Mouse (Mus musculus): ENCODE measurements around the gene Ttll11. TPM values are rescaled to one million over a fixed set of nuclear protein-coding genes. Genes with fewer than 3 reads are reported as not detected.

Ttll11 gene
- polyA plus RNA-seq, 1 experiment from 2014 or later, result 0.45 TPM

GRCm38 (mm10) chr2:35823589-35823988 is 156.1 kb downstream of the Ttll11 start:
- Histone ChIP-seq H3K27me3 (replicated peaks; ENCODE audit: control insufficient read depth, insufficient read depth, low read length) (no peaks in the 10 kb centered on the region; the same call in 1 of the 2 replicates), H3K27ac (ENCODE audit: low read depth, low read length) (no peak overlapping the region), H3K36me3 (ENCODE audit: control insufficient read depth, insufficient read depth, low read length) (no peaks in the 10 kb centered on the region), H3K4me2 (no peak overlapping the region), H3K4me1 (replicated peaks; ENCODE audit: control insufficient read depth, insufficient read depth, low read length) (peaks cover 6% of the 10 kb centered on the region; the same call in 1 of the 2 replicates), H3K9me3 (ENCODE audit: control insufficient read depth, low read length) (no peaks in the 10 kb centered on the region), H3K4me3 (ENCODE audit: low read depth, low read length) (no peak overlapping the region), H3K9ac (ENCODE audit: low read depth, low read length) (no peak overlapping the region)
- 64% methylated on average over 6 of the region's 6 CpGs for WGBS
- ATAC-seq (replicated peaks; ENCODE audit: low FRiP score), result no peak
- DNase-seq (ENCODE audit: low spot score), result no peak

- DNase-seq (ENCODE audit: low spot score) (no peak), ATAC-seq (replicated peaks; ENCODE audit: low FRiP score) (peak; percentile 63)
- H3K27ac ChIP-seq (ENCODE audit: low read depth, low read length), result no peak overlapping the region
Measured at GRCm38 (mm10) chr2:35818883-35819282, 160.8 kb downstream of the Ttll11 start.

GRCm38 (mm10) chr2:35816056-35816661 is 163.6 kb downstream of the Ttll11 start:
- no peak overlapping the region for H3K27ac ChIP-seq (ENCODE audit: low read depth, low read length)
- 75% methylated on average over 5 of the region's 5 CpGs for WGBS
- peaks cover 3% of the 10 kb centered on the region; the same call in 1 of the 2 replicates for H3K27me3 ChIP-seq (replicated peaks; ENCODE audit: control insufficient read depth, insufficient read depth, low read length)
- no peak for DNase-seq (ENCODE audit: low spot score)
- no peak for ATAC-seq (replicated peaks; ENCODE audit: low FRiP score)
- H3K4me3 ChIP-seq (ENCODE audit: low read depth, low read length), result no peak overlapping the region
- no peaks in the 10 kb centered on the region for H3K9me3 ChIP-seq (ENCODE audit: control insufficient read depth, low read length)
- no peak overlapping the region for H3K9ac ChIP-seq (ENCODE audit: low read depth, low read length)
- no peak overlapping the region for H3K4me2 ChIP-seq
- H3K4me1 ChIP-seq (replicated peaks; ENCODE audit: control insufficient read depth, insufficient read depth, low read length), result peaks cover 7% of the 10 kb centered on the region
- no peaks in the 10 kb centered on the region for H3K36me3 ChIP-seq (ENCODE audit: control insufficient read depth, insufficient read depth, low read length)

More at GRCm38 (mm10) chr2:35818883-35819282, 160.8 kb downstream of the Ttll11 start:
- no peak overlapping the region for H3K4me2 ChIP-seq
- no peaks in the 10 kb centered on the region for H3K36me3 ChIP-seq (ENCODE audit: control insufficient read depth, insufficient read depth, low read length)
- 44% methylated on average over 1 of the region's 2 CpGs for WGBS
- H3K4me3 ChIP-seq (ENCODE audit: low read depth, low read length), result no peak overlapping the region
- H3K4me1 ChIP-seq (replicated peaks; ENCODE audit: control insufficient read depth, insufficient read depth, low read length), result peaks cover 7% of the 10 kb centered on the region
- no peaks in the 10 kb centered on the region for H3K9me3 ChIP-seq (ENCODE audit: control insufficient read depth, low read length)
- no peaks in the 10 kb centered on the region; the same call in 1 of the 2 replicates for H3K27me3 ChIP-seq (replicated peaks; ENCODE audit: control insufficient read depth, insufficient read depth, low read length)
- H3K9ac ChIP-seq (ENCODE audit: low read depth, low read length), result no peak overlapping the region

- Histone ChIP-seq H3K9ac (ENCODE audit: low read depth, low read length) (no peak overlapping the region), H3K4me3 (ENCODE audit: low read depth, low read length) (no peak overlapping the region), H3K27ac (ENCODE audit: low read depth, low read length) (no peak overlapping the region), H3K36me3 (ENCODE audit: control insufficient read depth, insufficient read depth, low read length) (no peaks in the 10 kb centered on the region), H3K4me1 (replicated peaks; ENCODE audit: control insufficient read depth, insufficient read depth, low read length) (no peaks in the 10 kb centered on the region; the same call in 1 of the 2 replicates), H3K9me3 (ENCODE audit: control insufficient read depth, low read length) (no peaks in the 10 kb centered on the region), H3K4me2 (no peak overlapping the region), H3K27me3 (replicated peaks; ENCODE audit: control insufficient read depth, insufficient read depth, low read length) (0 out of 2 replicates have a peak, but pooled peaks cover 3% of the 10 kb centered on the region)
- ATAC-seq (replicated peaks; ENCODE audit: low FRiP score) (no peak), DNase-seq (ENCODE audit: low spot score) (no peak)
- WGBS, result 59% methylated on average over 2 of the region's 2 CpGs
Measured at GRCm38 (mm10) chr2:35812561-35812933, 167.2 kb downstream of the Ttll11 start.

GRCm38 (mm10) chr2:35811801-35812560 is 167.7 kb downstream of the Ttll11 start:
- Histone ChIP-seq H3K27ac (ENCODE audit: low read depth, low read length) (no peak overlapping the region), H3K4me3 (ENCODE audit: low read depth, low read length) (no peak overlapping the region), H3K36me3 (ENCODE audit: control insufficient read depth, insufficient read depth, low read length) (no peaks in the 10 kb centered on the region), H3K9me3 (ENCODE audit: control insufficient read depth, low read length) (no peaks in the 10 kb centered on the region), H3K27me3 (replicated peaks; ENCODE audit: control insufficient read depth, insufficient read depth, low read length) (0 out of 2 replicates have a peak, but pooled peaks cover 3% of the 10 kb centered on the region), H3K4me1 (replicated peaks; ENCODE audit: control insufficient read depth, insufficient read depth, low read length) (no peaks in the 10 kb centered on the region), H3K9ac (ENCODE audit: low read depth, low read length) (no peak overlapping the region), H3K4me2 (no peak overlapping the region)
- DNase-seq (ENCODE audit: low spot score) (no peak), ATAC-seq (replicated peaks; ENCODE audit: low FRiP score) (no peak)
- 70% methylated on average over 14 of the region's 14 CpGs for WGBS

- DNase-seq (ENCODE audit: low spot score) (no peak), ATAC-seq (replicated peaks; ENCODE audit: low FRiP score) (no peak)
- H3K27me3 ChIP-seq (replicated peaks; ENCODE audit: control insufficient read depth, insufficient read depth, low read length), result 0 out of 2 replicates have a peak, but pooled peaks cover 3% of the 10 kb centered on the region
- H3K4me1 ChIP-seq (replicated peaks; ENCODE audit: control insufficient read depth, insufficient read depth, low read length), result no peaks in the 10 kb centered on the region
- no peaks in the 10 kb centered on the region for H3K9me3 ChIP-seq (ENCODE audit: control insufficient read depth, low read length)
- H3K36me3 ChIP-seq (ENCODE audit: control insufficient read depth, insufficient read depth, low read length), result no peaks in the 10 kb centered on the region
- 74% methylated on average over 3 of the region's 3 CpGs for WGBS
- no peak overlapping the region for H3K4me3 ChIP-seq (ENCODE audit: low read depth, low read length)
- H3K4me2 ChIP-seq, result no peak overlapping the region
- no peak overlapping the region for H3K9ac ChIP-seq (ENCODE audit: low read depth, low read length)
- H3K27ac ChIP-seq (ENCODE audit: low read depth, low read length), result no peak overlapping the region
Measured at GRCm38 (mm10) chr2:35810027-35810426, 169.7 kb downstream of the Ttll11 start.

- DNase-seq (ENCODE audit: low spot score), result no peak
- no peaks in the 10 kb centered on the region for H3K9me3 ChIP-seq (ENCODE audit: control insufficient read depth, low read length)
Measured at GRCm38 (mm10) chr2:35809141-35809540, 170.6 kb downstream of the Ttll11 start.

GRCm38 (mm10) chr2:35805881-35806280 is 173.8 kb downstream of the Ttll11 start:
- H3K27ac ChIP-seq (ENCODE audit: low read depth, low read length), result no peak overlapping the region
- H3K27me3 ChIP-seq (replicated peaks; ENCODE audit: control insufficient read depth, insufficient read depth, low read length), result no peaks in the 10 kb centered on the region
- H3K9ac ChIP-seq (ENCODE audit: low read depth, low read length), result no peak overlapping the region
- no peaks in the 10 kb centered on the region for H3K4me1 ChIP-seq (replicated peaks; ENCODE audit: control insufficient read depth, insufficient read depth, low read length)
- H3K4me3 ChIP-seq (ENCODE audit: low read depth, low read length), result no peak overlapping the region
- no peak overlapping the region for H3K4me2 ChIP-seq
- no peak for ATAC-seq (replicated peaks; ENCODE audit: low FRiP score)
- no peak for DNase-seq (ENCODE audit: low spot score)
- 83% methylated on average over 13 of the region's 13 CpGs for WGBS
- no peaks in the 10 kb centered on the region for H3K9me3 ChIP-seq (ENCODE audit: control insufficient read depth, low read length)
- no peaks in the 10 kb centered on the region for H3K36me3 ChIP-seq (ENCODE audit: control insufficient read depth, insufficient read depth, low read length)

More at GRCm38 (mm10) chr2:35809141-35809540, 170.6 kb downstream of the Ttll11 start:
- Histone ChIP-seq H3K27ac (ENCODE audit: low read depth, low read length) (no peak overlapping the region), H3K27me3 (replicated peaks; ENCODE audit: control insufficient read depth, insufficient read depth, low read length) (0 out of 2 replicates have a peak, but pooled peaks cover 3% of the 10 kb centered on the region), H3K4me3 (ENCODE audit: low read depth, low read length) (no peak overlapping the region), H3K36me3 (ENCODE audit: control insufficient read depth, insufficient read depth, low read length) (no peaks in the 10 kb centered on the region), H3K4me2 (no peak overlapping the region), H3K9ac (ENCODE audit: low read depth, low read length) (no peak overlapping the region), H3K4me1 (replicated peaks; ENCODE audit: control insufficient read depth, insufficient read depth, low read length) (no peaks in the 10 kb centered on the region)
- ATAC-seq (replicated peaks; ENCODE audit: low FRiP score), result no peak
- 36% methylated on average over 3 of the region's 3 CpGs for WGBS
